Mouse (Mus musculus) thymus, adult 2 months (tissue): ENCODE data around the gene Yipf2.

Experiments used
- CTCF ChIP-seq: fragments of 200-500 bp; IDR thresholded peaks from 2 replicates; pipeline ENCODE4 v1.5.1; 2012; ENCODE audit warnings: mild to moderate bottlenecking, control low read depth, low read length, moderate library complexity, borderline replicate concordance; ENCODE audit not compliant: control insufficient read depth, poor library complexity, insufficient read depth; ENCODE audit errors: extremely low read depth
- POLR2A ChIP-seq: fragments of 200-500 bp; IDR thresholded peaks from 2 replicates; pipeline ENCODE4 v1.6.1; 2012; ENCODE audit warnings: mild to moderate bottlenecking, low read length, control low read depth, moderate library complexity; ENCODE audit not compliant: control insufficient read depth, poor library complexity, insufficient read depth; ENCODE audit errors: extremely low read depth

DNA sequence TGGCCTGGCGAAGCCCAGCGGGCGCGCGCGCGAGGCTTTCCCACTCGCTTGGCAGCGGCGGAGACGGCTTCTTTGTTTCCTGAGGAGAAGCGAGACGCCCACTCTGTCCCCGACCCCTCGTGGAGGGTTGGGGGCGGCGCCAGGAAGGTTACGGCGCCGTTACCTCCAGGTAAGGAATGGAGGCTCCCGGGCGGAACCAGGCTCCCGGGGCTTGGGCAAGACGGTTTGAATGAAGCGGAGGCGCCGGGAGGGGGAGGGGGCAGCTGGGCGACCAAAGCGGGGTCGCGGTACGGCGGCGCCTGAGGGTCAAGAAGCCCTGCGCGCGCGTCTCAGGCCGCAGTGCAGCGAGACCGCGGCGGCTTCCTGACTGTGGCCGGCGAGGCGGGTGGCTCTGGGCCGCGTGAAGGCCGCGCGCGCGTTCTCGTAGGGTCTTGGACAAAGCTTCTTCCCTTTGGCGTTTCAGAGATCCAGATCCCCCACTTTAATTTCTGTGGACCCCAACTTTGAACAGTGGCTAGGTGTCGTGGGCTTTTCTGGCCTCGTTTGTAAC lies 23.7 kb upstream of the Yipf2 start:
- no peak for TF ChIP-seq CTCF
- peak; percentile 80 for TF ChIP-seq POLR2A
